Mouse (Mus musculus) intestine, embryonic 14.5 days (tissue): ENCODE results near the gene Zc3h8. TPM values are rescaled to one million over a fixed set of nuclear protein-coding genes. Genes with fewer than 3 reads are reported as not detected.
A peak's percentile ranks its signal among the peaks of the same experiment; 100 is the strongest.

Experiments
- ATAC-seq: fragments of 200-750 bp; cut with Nextera tagmentation; replicated peaks from 2 replicates; pipeline ENCODE4 v1.8.0; 2017; ENCODE audit warnings: low read depth, moderate number of reproducible peaks, moderate TSS enrichment, moderate library complexity; ENCODE audit not compliant: low FRiP score, low TSS enrichment
- DNase-seq: peaks from one replicate; pipeline ENCODE4 v3.0.0-alpha.2; 2018; ENCODE audit warnings: low spot score
- H3K27ac ChIP-seq: fragments of 300-500 bp; sonication (generic); 2 replicates; pipeline ENCODE4 v1.5.1; 2014; ENCODE audit warnings: low read depth, mild to moderate bottlenecking, control low read depth
- H3K27me3 ChIP-seq: fragments of 300-500 bp; sonication (generic); replicated peaks from 2 replicates; pipeline ENCODE4 v1.6.1; 2014; ENCODE audit warnings: low read length, control low read depth; ENCODE audit not compliant: control insufficient read depth, insufficient read depth
- H3K36me3 ChIP-seq: fragments of 300-500 bp; sonication (generic); 2 replicates; pipeline ENCODE4 v1.6.1; 2014; ENCODE audit warnings: low read length, control low read depth; ENCODE audit not compliant: control insufficient read depth, insufficient read depth
- H3K4me1 ChIP-seq: fragments of 300-500 bp; sonication (generic); replicated peaks from 2 replicates; pipeline ENCODE4 v1.6.1; 2014; ENCODE audit warnings: low read length, control low read depth, mixed read lengths; ENCODE audit not compliant: control insufficient read depth, insufficient read depth
- H3K4me2 ChIP-seq: fragments of 300-500 bp; sonication (generic); 2 replicates; pipeline ENCODE4 v1.6.1; 2014; ENCODE audit warnings: low read length
- H3K4me3 ChIP-seq: fragments of 300-500 bp; sonication (generic); 2 replicates; pipeline ENCODE4 v1.5.1; 2014; ENCODE audit warnings: low read depth, low read length, control low read depth, mixed read lengths
- H3K9ac ChIP-seq: fragments of 300-500 bp; sonication (generic); 2 replicates; pipeline ENCODE4 v1.6.1; 2014; ENCODE audit warnings: mild to moderate bottlenecking, low read length
- H3K9me3 ChIP-seq: fragments of 300-500 bp; sonication (generic); 2 replicates; pipeline ENCODE4 v1.6.1; 2016; ENCODE audit warnings: low read length, control low read depth; ENCODE audit not compliant: control insufficient read depth
- WGBS: fragments of 180-500 bp; shearing (Covaris S2); extraction: QIAGEN DNeasy Blood & Tissue Kit; methylation state at CpG from one replicate; pipeline ENCODE4 v1.1.7; 2014; 5-methylcytosine and 5-hydroxymethylcytosine counted together
- polyA plus RNA-seq: library from polyadenylated mRNA; unstranded; fragments of >200 nt; fragmentation: Nextera tagmentation; extraction: Ambion mirVana; gene quantifications from 2 replicates; pipeline ENCODE4 v1.2.1, GENCODE M21; 2014

The Zc3h8 gene
- polyA plus RNA-seq, 1 experiment from 2014 or later, result 10.2 TPM

GRCm38 (mm10) chr2:128914978-128915377 is 28.9 kb downstream of the Zc3h8 start:
- WGBS, result 75% methylated on average over 4 of the region's 4 CpGs
- Histone ChIP-seq H3K4me3 (no peak overlapping the region), H3K27me3 (no peaks in the 10 kb centered on the region), H3K27ac (no peak overlapping the region), H3K36me3 (no peaks in the 10 kb centered on the region), H3K9ac (no peak overlapping the region), H3K4me2 (no peak overlapping the region), H3K9me3 (no peaks in the 10 kb centered on the region), H3K4me1 (no peaks in the 10 kb centered on the region)
- DNase-seq (no peak), ATAC-seq (no peak)

- Histone ChIP-seq H3K4me3 (no peak overlapping the region), H3K9ac (no peak overlapping the region), H3K27ac (no peak overlapping the region), H3K4me1 (no peaks in the 10 kb centered on the region), H3K27me3 (no peaks in the 10 kb centered on the region), H3K36me3 (no peaks in the 10 kb centered on the region), H3K9me3 (peaks cover 7% of the 10 kb centered on the region; the same call in 1 of the 2 replicates), H3K4me2 (no peak overlapping the region)
- ATAC-seq (no peak), DNase-seq (no peak)
- 84% methylated on average over 3 of the region's 3 CpGs for WGBS
Measured at GRCm38 (mm10) chr2:128903661-128904060, 40.2 kb downstream of the Zc3h8 start.

- Histone ChIP-seq H3K27ac (no peak overlapping the region), H3K9ac (no peak overlapping the region), H3K36me3 (no peaks in the 10 kb centered on the region), H3K4me1 (no peaks in the 10 kb centered on the region), H3K4me3 (no peak overlapping the region), H3K4me2 (no peak overlapping the region), H3K9me3 (peaks cover 7% of the 10 kb centered on the region; the same call in 1 of the 2 replicates), H3K27me3 (no peaks in the 10 kb centered on the region)
- no peak for DNase-seq
- no peak for ATAC-seq
- 77% methylated on average over 6 of the region's 6 CpGs for WGBS
Measured at GRCm38 (mm10) chr2:128902843-128903242, 41.0 kb downstream of the Zc3h8 start.

- H3K4me3 ChIP-seq, result peak overlapping the region; percentile 33
- H3K27me3 ChIP-seq, result no peaks in the 10 kb centered on the region
- H3K9ac ChIP-seq, result no peak overlapping the region
- H3K27ac ChIP-seq, result no peak overlapping the region
- 4% methylated on average over 33 of the region's 37 CpGs for WGBS
- H3K4me2 ChIP-seq, result peak overlapping the region; percentile 64
- ATAC-seq (peak; percentile 63), DNase-seq (peak; percentile 70)
- H3K36me3 ChIP-seq, result no peaks in the 10 kb centered on the region
- H3K9me3 ChIP-seq, result no peaks in the 10 kb centered on the region; the same call in 1 of the 2 replicates
- H3K4me1 ChIP-seq, result no peaks in the 10 kb centered on the region
Measured at GRCm38 (mm10) chr2:128892180-128892721, 51.6 kb downstream of the Zc3h8 start.

- Histone ChIP-seq H3K27ac (no peak overlapping the region), H3K4me1 (no peaks in the 10 kb centered on the region), H3K36me3 (no peaks in the 10 kb centered on the region), H3K4me3 (no peak overlapping the region), H3K4me2 (no peak overlapping the region), H3K9me3 (no peaks in the 10 kb centered on the region; the same call in 1 of the 2 replicates), H3K9ac (no peak overlapping the region), H3K27me3 (no peaks in the 10 kb centered on the region)
- ATAC-seq, result no peak
- WGBS, result 87% methylated on average over 4 of the region's 4 CpGs
- no peak for DNase-seq
Measured at GRCm38 (mm10) chr2:128890661-128891335, 53.1 kb downstream of the Zc3h8 start.

GRCm38 (mm10) chr2:128887866-128888550 is 55.9 kb downstream of the Zc3h8 start:
- 61% methylated on average over 6 of the region's 6 CpGs for WGBS
- Histone ChIP-seq H3K4me2 (no peak overlapping the region), H3K4me3 (no peak overlapping the region), H3K27ac (no peak overlapping the region), H3K9me3 (no peaks in the 10 kb centered on the region; the same call in 1 of the 2 replicates), H3K9ac (no peak overlapping the region), H3K4me1 (no peaks in the 10 kb centered on the region), H3K27me3 (no peaks in the 10 kb centered on the region), H3K36me3 (no peaks in the 10 kb centered on the region)
- ATAC-seq, result no peak
- no peak for DNase-seq

GRCm38 (mm10) chr2:128885225-128885811 is 58.6 kb downstream of the Zc3h8 start:
- WGBS, result 80% methylated on average over 8 of the region's 8 CpGs
- no peak for ATAC-seq

GRCm38 (mm10) chr2:128881236-128881635 is 62.6 kb downstream of the Zc3h8 start:
- Histone ChIP-seq H3K27ac (no peak overlapping the region), H3K4me1 (no peaks in the 10 kb centered on the region), H3K9me3 (no peaks in the 10 kb centered on the region), H3K36me3 (no peaks in the 10 kb centered on the region), H3K27me3 (no peaks in the 10 kb centered on the region), H3K4me2 (no peak overlapping the region), H3K9ac (no peak overlapping the region), H3K4me3 (no peak overlapping the region)
- 70% methylated on average over 4 of the region's 4 CpGs for WGBS
- no peak for DNase-seq
- no peak for ATAC-seq

More at GRCm38 (mm10) chr2:128885225-128885811, 58.6 kb downstream of the Zc3h8 start:
- DNase-seq, result no peak
- no peak overlapping the region for H3K4me2 ChIP-seq
- H3K9me3 ChIP-seq, result no peaks in the 10 kb centered on the region
- H3K27me3 ChIP-seq, result no peaks in the 10 kb centered on the region
- no peak overlapping the region for H3K27ac ChIP-seq
- H3K4me3 ChIP-seq, result no peak overlapping the region
- no peaks in the 10 kb centered on the region for H3K36me3 ChIP-seq
- H3K9ac ChIP-seq, result no peak overlapping the region
- H3K4me1 ChIP-seq, result no peaks in the 10 kb centered on the region
